9 mouse cellular contexts compared by ENCODE assay signal in genomic region chr17:79661387-79661786, GRCm38 (mm10). TPM values are rescaled to one million over a fixed set of nuclear protein-coding genes. Genes with fewer than 3 reads are reported as not detected.
A peak's percentile ranks its signal among the peaks of the same experiment; 100 is the strongest.
DNase-seq lines count a peak whose midpoint lies in the region; ATAC-seq and TF ChIP-seq lines count a peak whose summit lies in the region.
"Had no signal": no experiment of that assay in that cellular context is flagged by ENCODE, and none has a peak within 500 bp of the region (broad histone marks: within the 10 kb centered on the region; RNA-seq: fewer than 3 reads in every experiment).

No protein-coding gene starts in this region.

- 45% methylated on average over 7 of the region's 7 CpGs for WGBS in hindbrain, embryonic 14.5 days
- WGBS in hindbrain, embryonic 16.5 days = 45% methylated on average over 7 of the region's 7 CpGs
- WGBS in hindbrain, postnatal 0 days = 43% methylated on average over 7 of the region's 7 CpGs

- H3K27ac ChIP-seq in hindbrain, embryonic 14.5 days = no peak overlapping the region
- H3K27ac ChIP-seq in hindbrain, embryonic 16.5 days (ENCODE audit: low read depth, low read length) = no peak overlapping the region
- H3K27ac ChIP-seq in hindbrain, postnatal 0 days = no peak overlapping the region
- H3K27ac ChIP-seq: embryonic facial prominence, embryonic 15.5 days had no signal

- TF ChIP-seq CTCF in hindbrain, postnatal 0 days (IDR thresholded peaks at IDR 0.05; ENCODE audit: low read depth) = peak; percentile 81

- no peak overlapping the region for H3K4me2 ChIP-seq in hindbrain, embryonic 14.5 days (replicated peaks)
- no peak overlapping the region for H3K4me2 ChIP-seq in hindbrain, embryonic 16.5 days (ENCODE audit: low read length)
- H3K4me2 ChIP-seq in hindbrain, postnatal 0 days (ENCODE audit: low read depth, low read length) = no peak overlapping the region
- H3K4me2 ChIP-seq: embryonic facial prominence, embryonic 15.5 days had no signal

- no peak overlapping the region for H3K9ac ChIP-seq in hindbrain, embryonic 14.5 days
- no peak overlapping the region for H3K9ac ChIP-seq in hindbrain, embryonic 16.5 days (ENCODE audit: low read depth, low read length)
- H3K9ac ChIP-seq in hindbrain, postnatal 0 days (replicated peaks; ENCODE audit: low read length) = no peak overlapping the region
- H3K9ac ChIP-seq: embryonic facial prominence, embryonic 15.5 days had no signal

- no peaks in the 10 kb centered on the region for H3K4me1 ChIP-seq in hindbrain, embryonic 14.5 days (replicated peaks; ENCODE audit: control insufficient read depth, insufficient read depth, low read length)
- H3K4me1 ChIP-seq in hindbrain, embryonic 16.5 days (ENCODE audit: control insufficient read depth, insufficient read depth, low read depth, low read length) = no peaks in the 10 kb centered on the region
- H3K4me1 ChIP-seq in hindbrain, postnatal 0 days (ENCODE audit: insufficient read depth, low read length) = no peaks in the 10 kb centered on the region
- H3K4me1 ChIP-seq: embryonic facial prominence, embryonic 15.5 days had no signal

- no peak overlapping the region for H3K4me3 ChIP-seq in hindbrain, embryonic 14.5 days (replicated peaks; ENCODE audit: low read length)
- H3K4me3 ChIP-seq in hindbrain, embryonic 16.5 days (ENCODE audit: low read length) = no peak overlapping the region
- H3K4me3 ChIP-seq in hindbrain, postnatal 0 days (ENCODE audit: low read length) = no peak overlapping the region
- H3K4me3 ChIP-seq: embryonic facial prominence, embryonic 15.5 days had no signal

- H3K27me3 ChIP-seq in hindbrain, embryonic 14.5 days (ENCODE audit: control insufficient read depth, insufficient read depth, low read length) = no peaks in the 10 kb centered on the region
- H3K27me3 ChIP-seq in hindbrain, embryonic 16.5 days (replicated peaks; ENCODE audit: control insufficient read depth, insufficient read depth, low read length) = no peaks in the 10 kb centered on the region
- H3K27me3 ChIP-seq in hindbrain, postnatal 0 days (ENCODE audit: insufficient read depth, low read length) = no peaks in the 10 kb centered on the region
- H3K27me3 ChIP-seq: embryonic facial prominence, embryonic 15.5 days had no signal

- no peak for ATAC-seq in hindbrain, embryonic 14.5 days (ENCODE audit: low FRiP score)
- ATAC-seq in hindbrain, embryonic 16.5 days = no peak
- no peak for ATAC-seq in hindbrain, postnatal 0 days

- H3K36me3 ChIP-seq in hindbrain, embryonic 14.5 days (replicated peaks; ENCODE audit: control insufficient read depth, insufficient read depth) = no peaks in the 10 kb centered on the region
- H3K36me3 ChIP-seq in hindbrain, embryonic 16.5 days (ENCODE audit: control insufficient read depth, insufficient read depth, low read length) = no peaks in the 10 kb centered on the region
- H3K36me3 ChIP-seq in hindbrain, postnatal 0 days (ENCODE audit: insufficient read depth, low read length) = no peaks in the 10 kb centered on the region
- H3K36me3 ChIP-seq: embryonic facial prominence, embryonic 15.5 days had no signal

- peak; percentile 77 for DNase-seq in hindbrain, embryonic 14.5 days (ENCODE audit: low spot score)
- DNase-seq in adrenal gland, adult 18-20 months (ENCODE audit: low spot score in 2 of 2) = peak; percentile 50 to 71
- peak; percentile 84 for DNase-seq in embryo, embryonic 11 days
- DNase-seq in hindbrain, postnatal 0 days (ENCODE audit: low spot score) = peak; percentile 86
- DNase-seq in left cerebral cortex, postnatal 36 days (ENCODE audit: low spot score in 2 of 2) = peak; percentile 51 to 61
- peak; percentile 33 for DNase-seq in ovary, adult 18-20 months (ENCODE audit: low spot score)
- DNase-seq in thymus, postnatal 25 days = peak; percentile 60

- intact Hi-C loops in left cerebral cortex, postnatal 36 days (cut with DNase I) = loop anchor here (2.0 to 5.0 kb wide), 2 partner anchors 56 to 179 kb away; partner anchors contain the start of gene Cyp1b1

- no peaks in the 10 kb centered on the region for H3K9me3 ChIP-seq in hindbrain, embryonic 14.5 days (ENCODE audit: control insufficient read depth, low read length)
- no peaks in the 10 kb centered on the region for H3K9me3 ChIP-seq in hindbrain, embryonic 16.5 days (ENCODE audit: control insufficient read depth, low read length)
- no peaks in the 10 kb centered on the region for H3K9me3 ChIP-seq in hindbrain, postnatal 0 days (ENCODE audit: low read length)
- H3K9me3 ChIP-seq: embryonic facial prominence, embryonic 15.5 days had no signal

RNA-seq across cellular contexts. Expression of gene Rmdn2, which starts 49.7 kb away (rescaled TPM):
- polyA plus RNA-seq in hindbrain, embryonic 14.5 days (2014; fragmentation: Nextera tagmentation; extraction: Ambion mirVana) = 8.7 and 13.4 TPM in 2 replicates
- 9.6 and 11.1 TPM in 2 replicates for polyA plus RNA-seq in hindbrain, embryonic 16.5 days (2015; fragmentation: Nextera tagmentation; extraction: Ambion mirVana)
- 100 to 1,000 TPM; 178 to 261 TPM for total RNA-seq in adrenal gland, adult 18-20 months (2021)
- total RNA-seq in hindbrain, postnatal 0 days (2014; rRNA removed) = 3.6 and 6.1 TPM in 2 replicates
- polyA plus RNA-seq in hindbrain, postnatal 0 days (2015; fragmentation: Nextera tagmentation; extraction: Ambion mirVana) = 11.1 and 12.4 TPM in 2 replicates
- 10 to 100 TPM; 13.0 to 13.4 TPM for total RNA-seq in left cerebral cortex, postnatal 36 days (2021)

RNA-seq across cellular contexts. Expression of gene Cyp1b1, which starts 53.5 kb away (rescaled TPM):
- 11.9 and 12.4 TPM in 2 replicates for polyA plus RNA-seq in hindbrain, embryonic 14.5 days (2014; fragmentation: Nextera tagmentation; extraction: Ambion mirVana)
- 7.3 and 9.0 TPM in 2 replicates for polyA plus RNA-seq in hindbrain, embryonic 16.5 days (2015; fragmentation: Nextera tagmentation; extraction: Ambion mirVana)
- total RNA-seq in adrenal gland, adult 18-20 months (2021) = 10 to 100 TPM; 28.1 to 39.5 TPM
- 6.3 and 12.8 TPM in 2 replicates for total RNA-seq in hindbrain, postnatal 0 days (2014; rRNA removed)
- polyA plus RNA-seq in hindbrain, postnatal 0 days (2015; fragmentation: Nextera tagmentation; extraction: Ambion mirVana) = 6.2 and 6.5 TPM in 2 replicates
- total RNA-seq in left cerebral cortex, postnatal 36 days (2021) = 1 to 10 TPM; 2.3 to 3.6 TPM

Comparison
In these comparisons a context has a peak if more than half of its experiments do, and no peak if none do; other contexts are left out.
1. DNase-seq: peak in every context shown above with its lines; median percentile 86 in hindbrain, postnatal 0 days; 84 in embryo, embryonic 11 days; 77 in hindbrain, embryonic 14.5 days; 60 in adrenal gland, adult 18-20 months; 60 in thymus, postnatal 25 days; 56 in left cerebral cortex, postnatal 36 days; 33 in ovary, adult 18-20 months.
2. RNA of gene Rmdn2, which starts 49.7 kb away (total RNA-seq): 178 to 261 TPM in adrenal gland, adult 18-20 months; 13.0 to 13.4 TPM in left cerebral cortex, postnatal 36 days and 3.6 to 6.1 TPM in hindbrain, postnatal 0 days; every median in the first group is over 10 times any median in the second.